Mouse (Mus musculus): Measurements from ENCODE around the gene Gm10277. TPM values are rescaled to one million over a fixed set of nuclear protein-coding genes. Genes with fewer than 3 reads are reported as not detected.

Gm10277 gene
- polyA plus RNA-seq, 1 experiment from 2014 or later, result 0.84 TPM

GRCm38 (mm10) chr11:77800869-77801701 is 13.5 kb upstream of the Gm10277 start:
- H3K27me3 ChIP-seq (ENCODE audit: control insufficient read depth, insufficient read depth, low read length), result no peaks in the 10 kb centered on the region
- H3K9ac ChIP-seq (ENCODE audit: low read length), result peak overlapping the region; percentile 89
- under 1% methylated on average over 15 of the region's 15 CpGs for WGBS
- peaks cover 32 to 46% of the 10 kb centered on the region in 2 experiments for H3K4me1 ChIP-seq (ENCODE audit: control insufficient read depth in 2 of 2, insufficient read depth in 2 of 2, low read length in 2 of 2)
- peak overlapping the region; percentile 91 for H3K4me2 ChIP-seq (ENCODE audit: low read length)
- peak overlapping the region; percentile 59 to 63 for H3K4me3 ChIP-seq (ENCODE audit: control insufficient read depth in 1 of 2, insufficient read depth in 1 of 2, low read depth in 1 of 2, low read length in 2 of 2)
- H3K27ac ChIP-seq (replicated peaks in 1 of 2; ENCODE audit: control insufficient read depth in 1 of 2, insufficient read depth in 1 of 2, low read depth in 2 of 2, low read length in 2 of 2), result peak overlapping the region; percentile 98 to 100
- no peaks in the 10 kb centered on the region for H3K9me3 ChIP-seq (ENCODE audit: control insufficient read depth, low read length)
- peak; percentile 89 for ATAC-seq (ENCODE audit: insufficient number of reproducible peaks, insufficient read depth, low FRiP score, low read depth)
- 0 out of 2 replicates have a peak, but pooled peaks cover 3% of the 10 kb centered on the region for H3K36me3 ChIP-seq (ENCODE audit: control insufficient read depth, insufficient read depth, low read length)

GRCm38 (mm10) chr11:77800491-77800868 is 12.9 kb upstream of the Gm10277 start:
- Histone ChIP-seq H3K9ac (ENCODE audit: low read length) (peak overlapping the region; percentile 89), H3K9me3 (ENCODE audit: control insufficient read depth, low read length) (no peaks in the 10 kb centered on the region), H3K36me3 (ENCODE audit: control insufficient read depth, insufficient read depth, low read length) (0 out of 2 replicates have a peak, but pooled peaks cover 3% of the 10 kb centered on the region), H3K27me3 (ENCODE audit: control insufficient read depth, insufficient read depth, low read length) (no peaks in the 10 kb centered on the region), H3K4me3 (ENCODE audit: control insufficient read depth in 1 of 2, insufficient read depth in 1 of 2, low read depth in 1 of 2, low read length in 2 of 2) (peak overlapping the region; percentile 59 to 63; a peak in 2 of 4 replicates), H3K4me2 (ENCODE audit: low read length) (peak overlapping the region; percentile 91), H3K27ac (replicated peaks in 1 of 2; ENCODE audit: control insufficient read depth in 1 of 2, insufficient read depth in 1 of 2, low read depth in 2 of 2, low read length in 2 of 2) (peak overlapping the region; percentile 98 to 100), H3K4me1 (ENCODE audit: control insufficient read depth in 2 of 2, insufficient read depth in 2 of 2, low read length in 2 of 2) (peaks cover 32 to 41% of the 10 kb centered on the region in 2 experiments)
- ATAC-seq (ENCODE audit: insufficient number of reproducible peaks, insufficient read depth, low FRiP score, low read depth), result no peak
- 19% methylated on average over 9 of the region's 9 CpGs for WGBS

- no peak overlapping the region for H3K9ac ChIP-seq (ENCODE audit: low read length)
- no peaks in the 10 kb centered on the region for H3K9me3 ChIP-seq (ENCODE audit: control insufficient read depth, low read length)
- H3K27ac ChIP-seq (replicated peaks in 1 of 2; ENCODE audit: control insufficient read depth in 1 of 2, insufficient read depth in 1 of 2, low read depth in 2 of 2, low read length in 2 of 2), result no peak overlapping the region
- 68% methylated on average over 5 of the region's 5 CpGs for WGBS
- H3K4me1 ChIP-seq (ENCODE audit: control insufficient read depth in 2 of 2, insufficient read depth in 2 of 2, low read length in 2 of 2), result peaks cover 29 to 36% of the 10 kb centered on the region in 2 experiments
- H3K27me3 ChIP-seq (ENCODE audit: control insufficient read depth, insufficient read depth, low read length), result no peaks in the 10 kb centered on the region
- no peak for ATAC-seq (ENCODE audit: insufficient number of reproducible peaks, insufficient read depth, low FRiP score, low read depth)
- H3K36me3 ChIP-seq (ENCODE audit: control insufficient read depth, insufficient read depth, low read length), result 0 out of 2 replicates have a peak, but pooled peaks cover 3% of the 10 kb centered on the region
- no peak overlapping the region for H3K4me3 ChIP-seq (ENCODE audit: control insufficient read depth in 1 of 2, insufficient read depth in 1 of 2, low read depth in 1 of 2, low read length in 2 of 2)
- no peak overlapping the region for H3K4me2 ChIP-seq (ENCODE audit: low read length)
Measured at GRCm38 (mm10) chr11:77795216-77795615, 7.7 kb upstream of the Gm10277 start.

- no peaks in the 10 kb centered on the region for H3K27me3 ChIP-seq (ENCODE audit: control insufficient read depth, insufficient read depth, low read length)
- peak; percentile 81 for ATAC-seq (ENCODE audit: insufficient number of reproducible peaks, insufficient read depth, low FRiP score, low read depth)
- no peaks in the 10 kb centered on the region for H3K36me3 ChIP-seq (ENCODE audit: control insufficient read depth, insufficient read depth, low read length)
- peaks cover 23 to 37% of the 10 kb centered on the region in 2 experiments for H3K4me1 ChIP-seq (ENCODE audit: control insufficient read depth in 2 of 2, insufficient read depth in 2 of 2, low read length in 2 of 2)
- peak overlapping the region; percentile 76 for H3K9ac ChIP-seq (ENCODE audit: low read length)
- H3K4me2 ChIP-seq (ENCODE audit: low read length), result peak overlapping the region; percentile 83
- H3K9me3 ChIP-seq (ENCODE audit: control insufficient read depth, low read length), result no peaks in the 10 kb centered on the region
- H3K4me3 ChIP-seq (ENCODE audit: control insufficient read depth in 1 of 2, insufficient read depth in 1 of 2, low read depth in 1 of 2, low read length in 2 of 2), result peak overlapping the region; percentile 45 to 51
- H3K27ac ChIP-seq (replicated peaks in 1 of 2; ENCODE audit: control insufficient read depth in 1 of 2, insufficient read depth in 1 of 2, low read depth in 2 of 2, low read length in 2 of 2), result peak overlapping the region; percentile 69 to 89
- 4% methylated on average over 19 of the region's 19 CpGs for WGBS
Measured at GRCm38 (mm10) chr11:77793238-77793930, 5.8 kb upstream of the Gm10277 start.

GRCm38 (mm10) chr11:77792566-77792909 is 5.0 kb upstream of the Gm10277 start:
- H3K27ac ChIP-seq (replicated peaks in 1 of 2; ENCODE audit: control insufficient read depth in 1 of 2, insufficient read depth in 1 of 2, low read depth in 2 of 2, low read length in 2 of 2), result peak overlapping the region; percentile 81 to 89
- 70% methylated on average over 7 of the region's 7 CpGs for WGBS
- H3K9ac ChIP-seq (ENCODE audit: low read length), result peak overlapping the region; percentile 48
- H3K4me1 ChIP-seq (ENCODE audit: control insufficient read depth in 2 of 2, insufficient read depth in 2 of 2, low read length in 2 of 2), result peaks cover 23 to 37% of the 10 kb centered on the region in 2 experiments
- no peak overlapping the region for H3K4me3 ChIP-seq (ENCODE audit: control insufficient read depth in 1 of 2, insufficient read depth in 1 of 2, low read depth in 1 of 2, low read length in 2 of 2)
- ATAC-seq (ENCODE audit: insufficient number of reproducible peaks, insufficient read depth, low FRiP score, low read depth), result no peak
- H3K36me3 ChIP-seq (ENCODE audit: control insufficient read depth, insufficient read depth, low read length), result no peaks in the 10 kb centered on the region
- peak overlapping the region; percentile 83 for H3K4me2 ChIP-seq (ENCODE audit: low read length)
- no peaks in the 10 kb centered on the region for H3K27me3 ChIP-seq (ENCODE audit: control insufficient read depth, insufficient read depth, low read length)
- H3K9me3 ChIP-seq (ENCODE audit: control insufficient read depth, low read length), result no peaks in the 10 kb centered on the region

GRCm38 (mm10) chr11:77791752-77792565 is 4.4 kb upstream of the Gm10277 start:
- no peaks in the 10 kb centered on the region for H3K9me3 ChIP-seq (ENCODE audit: control insufficient read depth, low read length)
- H3K4me2 ChIP-seq (ENCODE audit: low read length), result peak overlapping the region; percentile 37
- no peaks in the 10 kb centered on the region for H3K36me3 ChIP-seq (ENCODE audit: control insufficient read depth, insufficient read depth, low read length)
- ATAC-seq (ENCODE audit: insufficient number of reproducible peaks, insufficient read depth, low FRiP score, low read depth), result no peak
- peak overlapping the region; percentile 62 for H3K9ac ChIP-seq (ENCODE audit: low read length)
- H3K27ac ChIP-seq (replicated peaks in 1 of 2; ENCODE audit: control insufficient read depth in 1 of 2, insufficient read depth in 1 of 2, low read depth in 2 of 2, low read length in 2 of 2), result peak overlapping the region; percentile 81 to 89
- no peak overlapping the region for H3K4me3 ChIP-seq (ENCODE audit: control insufficient read depth in 1 of 2, insufficient read depth in 1 of 2, low read depth in 1 of 2, low read length in 2 of 2)
- peaks cover 23 to 37% of the 10 kb centered on the region in 2 experiments for H3K4me1 ChIP-seq (ENCODE audit: control insufficient read depth in 2 of 2, insufficient read depth in 2 of 2, low read length in 2 of 2)
- H3K27me3 ChIP-seq (ENCODE audit: control insufficient read depth, insufficient read depth, low read length), result no peaks in the 10 kb centered on the region
- 28% methylated on average over 12 of the region's 12 CpGs for WGBS

GRCm38 (mm10) chr11:77791241-77791727 is 3.7 kb upstream of the Gm10277 start:
- H3K4me3 ChIP-seq (ENCODE audit: control insufficient read depth in 1 of 2, insufficient read depth in 1 of 2, low read depth in 1 of 2, low read length in 2 of 2), result no peak overlapping the region
- no peaks in the 10 kb centered on the region for H3K36me3 ChIP-seq (ENCODE audit: control insufficient read depth, insufficient read depth, low read length)
- H3K4me2 ChIP-seq (ENCODE audit: low read length), result peak overlapping the region; percentile 37
- 17% methylated on average over 8 of the region's 8 CpGs for WGBS
- H3K9me3 ChIP-seq (ENCODE audit: control insufficient read depth, low read length), result no peaks in the 10 kb centered on the region
- no peak for ATAC-seq (ENCODE audit: insufficient number of reproducible peaks, insufficient read depth, low FRiP score, low read depth)
- peak overlapping the region; percentile 81 to 89 for H3K27ac ChIP-seq (replicated peaks in 1 of 2; ENCODE audit: control insufficient read depth in 1 of 2, insufficient read depth in 1 of 2, low read depth in 2 of 2, low read length in 2 of 2)
- no peaks in the 10 kb centered on the region for H3K27me3 ChIP-seq (ENCODE audit: control insufficient read depth, insufficient read depth, low read length)
- H3K9ac ChIP-seq (ENCODE audit: low read length), result peak overlapping the region; percentile 62
- H3K4me1 ChIP-seq (ENCODE audit: control insufficient read depth in 2 of 2, insufficient read depth in 2 of 2, low read length in 2 of 2), result peaks cover 27 to 43% of the 10 kb centered on the region in 2 experiments
